Mouse (Mus musculus) small intestine, adult 2 months (tissue): ENCODE data around the gene Hspb11.

Source experiments
- CTCF ChIP-seq: fragments of 200-500 bp; IDR thresholded peaks from 2 replicates; pipeline ENCODE4 v1.5.1; 2012; ENCODE audit warnings: low read depth, mild to moderate bottlenecking, control low read depth, inconsistent platforms, low read length, moderate library complexity, mixed read lengths; ENCODE audit not compliant: insufficient replicate concordance, insufficient read length; ENCODE audit errors: extremely low read depth
- POLR2A ChIP-seq: fragments of 200-500 bp; IDR thresholded peaks from 2 replicates; pipeline ENCODE4 v1.6.1; 2012; ENCODE audit warnings: low read depth, mild to moderate bottlenecking, control low read depth, inconsistent platforms, low read length, moderate library complexity

GRCm38 (mm10) chr4:107303531-107303930 is 50.1 kb downstream of the Hspb11 start:
- no peak for TF ChIP-seq POLR2A
- no peak for TF ChIP-seq CTCF
